Mouse (Mus musculus): ENCODE measurements around the gene Eif4a3.
"Not testable (repeated sequence)": the region's sequence is repeated elsewhere in the genome, so short reads cannot be mapped to it uniquely, and the experiment has no call there.

Gene Eif4a3

GRCm38 (mm10) chr11:119249011-119249410 is 50.9 kb downstream of the Eif4a3 start:
- peak; percentile 98 for DNase-seq (ENCODE audit: extremely low spot score, low read depth, low spot score)

GRCm38 (mm10) chr11:119245543-119245942 is 54.3 kb downstream of the Eif4a3 start:
- DNase-seq (ENCODE audit: extremely low spot score, low read depth, low spot score): not testable (repeated sequence)

- no peak for DNase-seq (ENCODE audit: extremely low spot score, low read depth, low spot score)
Observed at GRCm38 (mm10) chr11:119239480-119239879, 60.4 kb downstream of the Eif4a3 start.

Measured in hindlimb bud, embryonic 11.5 days (tissue).